Mouse (Mus musculus) olfactory bulb, adult 2 months (tissue): ENCODE measurements around the gene Ubxn1.
"Not testable (repeated sequence)": the region's sequence is repeated elsewhere in the genome, so short reads cannot be mapped to it uniquely, and the experiment has no call there.

Experiments
- CTCF ChIP-seq: fragments of 200-500 bp; IDR thresholded peaks from 2 replicates; pipeline ENCODE4 v1.5.1; 2012; ENCODE audit warnings: low read depth, mild to moderate bottlenecking, low read length, moderate library complexity; ENCODE audit not compliant: insufficient read depth
- POLR2A ChIP-seq: fragments of 200-500 bp; IDR thresholded peaks from 2 replicates; pipeline ENCODE4 v1.6.1; 2012; ENCODE audit warnings: mild to moderate bottlenecking, low read depth, low read length, moderate library complexity; ENCODE audit not compliant: insufficient read depth

- TF ChIP-seq CTCF, POLR2A: not testable (repeated sequence)
Observed at GRCm38 (mm10) chr19:8836327-8836726, 35.0 kb upstream of the Ubxn1 start.
